Mouse (Mus musculus) heart, postnatal 36 days (tissue): ENCODE results near the gene 4921511M17Rik. TPM values are rescaled to one million over a fixed set of nuclear protein-coding genes. Genes with fewer than 3 reads are reported as not detected.
"Not testable (repeated sequence)": the region's sequence is repeated elsewhere in the genome, so short reads cannot be mapped to it uniquely, and the experiment has no call there.

ENCODE experiments used
- DNase-seq, 2 experiments: peaks; one replicate each; pipeline ENCODE4 v3.0.0; 2021 to 2022
- intact Hi-C: fragments of 180-260 bp; cut with DNase I; formaldehyde crosslinking; loops from one replicate; pipeline ENCODE4 v1.15.1; 2025
- total RNA-seq, 2 experiments: library from RNA; stranded (reverse); gene quantifications; 2 replicates each; pipeline ENCODE4 v1.2.3; 2021

4921511M17Rik gene
- total RNA-seq: not detected

DNA sequence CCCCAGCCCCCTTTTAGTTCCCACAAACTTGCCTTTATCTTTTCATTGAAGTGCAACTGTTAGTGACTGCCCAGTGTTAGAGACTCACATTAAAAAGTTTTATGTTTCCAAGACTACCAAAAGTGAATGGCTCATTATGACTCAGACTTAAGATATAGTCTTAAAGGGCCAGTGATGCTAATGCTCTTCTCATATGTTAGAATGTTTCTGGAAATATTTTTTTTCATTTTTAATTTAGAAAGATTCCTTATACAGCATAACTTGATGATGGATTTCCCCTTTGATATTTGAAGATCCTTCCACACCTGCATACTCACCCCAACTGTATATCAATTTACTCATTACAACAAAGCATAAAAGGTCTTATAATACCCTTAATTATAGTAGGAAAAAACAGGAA, at the start of gene 4921511M17Rik:
4921511M17Rik (minus strand) TSS at position 101 of the 400 bp plus-strand sequence.
- DNase-seq, intact Hi-C loops: not testable (repeated sequence)

DNA sequence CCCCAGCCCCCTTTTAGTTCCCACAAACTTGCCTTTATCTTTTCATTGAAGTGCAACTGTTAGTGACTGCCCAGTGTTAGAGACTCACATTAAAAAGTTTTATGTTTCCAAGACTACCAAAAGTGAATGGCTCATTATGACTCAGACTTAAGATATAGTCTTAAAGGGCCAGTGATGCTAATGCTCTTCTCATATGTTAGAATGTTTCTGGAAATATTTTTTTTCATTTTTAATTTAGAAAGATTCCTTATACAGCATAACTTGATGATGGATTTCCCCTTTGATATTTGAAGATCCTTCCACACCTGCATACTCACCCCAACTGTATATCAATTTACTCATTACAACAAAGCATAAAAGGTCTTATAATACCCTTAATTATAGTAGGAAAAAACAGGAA, 21.3 kb upstream of the 4921511M17Rik start, which contains the start of gene Gm10057:
Gm10057 (minus strand) TSS at position 101 of the 400 bp plus-strand sequence.
- DNase-seq, intact Hi-C loops: not testable (repeated sequence)

DNA sequence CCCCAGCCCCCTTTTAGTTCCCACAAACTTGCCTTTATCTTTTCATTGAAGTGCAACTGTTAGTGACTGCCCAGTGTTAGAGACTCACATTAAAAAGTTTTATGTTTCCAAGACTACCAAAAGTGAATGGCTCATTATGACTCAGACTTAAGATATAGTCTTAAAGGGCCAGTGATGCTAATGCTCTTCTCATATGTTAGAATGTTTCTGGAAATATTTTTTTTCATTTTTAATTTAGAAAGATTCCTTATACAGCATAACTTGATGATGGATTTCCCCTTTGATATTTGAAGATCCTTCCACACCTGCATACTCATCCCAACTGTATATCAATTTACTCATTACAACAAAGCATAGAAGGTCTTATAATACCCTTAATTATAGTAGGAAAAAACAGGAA, 21.1 kb downstream of the 4921511M17Rik start, which contains the start of gene Samt1:
Samt1 (minus strand) TSS at position 101 of the 400 bp plus-strand sequence.
- DNase-seq, intact Hi-C loops: not testable (repeated sequence)

DNA sequence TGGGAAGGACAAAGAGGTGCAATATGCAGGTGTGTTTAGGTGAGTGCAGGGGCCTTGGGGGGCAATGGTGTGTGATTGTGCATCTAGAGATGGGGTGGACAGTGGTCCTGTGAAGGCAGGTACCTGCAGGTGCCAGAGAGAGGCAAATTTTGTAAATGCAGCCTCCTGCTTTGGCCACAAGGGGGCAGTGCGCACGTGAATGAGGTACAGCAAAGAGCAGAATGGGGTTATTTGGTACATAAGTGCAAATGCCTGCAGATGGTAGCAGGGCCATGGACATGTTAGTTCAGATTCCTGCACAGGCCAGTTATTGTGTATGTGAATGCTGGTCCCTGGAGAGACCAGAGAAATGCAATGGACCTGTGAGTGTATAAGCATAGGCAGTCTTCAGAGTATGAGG, 56.7 kb downstream of the 4921511M17Rik start:
- intact Hi-C loops, DNase-seq: not testable (repeated sequence)

DNA sequence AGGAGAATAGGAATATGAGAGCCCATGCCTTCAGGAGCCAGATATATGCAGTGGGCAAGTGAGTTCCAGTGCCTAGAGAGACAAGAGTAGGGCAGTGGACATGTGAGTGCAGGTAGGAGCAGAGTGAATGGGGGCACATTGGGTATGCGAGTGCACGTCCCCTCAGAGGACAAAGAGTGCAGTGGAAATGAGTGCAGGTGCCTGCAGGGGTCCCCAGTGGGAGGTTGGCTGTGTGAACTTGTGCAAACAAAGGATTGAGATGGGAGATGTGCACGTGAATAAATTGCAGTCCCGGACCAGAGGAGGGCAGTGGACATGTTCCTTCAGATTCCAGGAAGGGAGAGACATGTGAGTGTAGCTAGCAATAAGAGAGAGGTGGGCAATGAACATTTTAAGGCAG, 57.2 kb downstream of the 4921511M17Rik start:
- DNase-seq, intact Hi-C loops: not testable (repeated sequence)

DNA sequence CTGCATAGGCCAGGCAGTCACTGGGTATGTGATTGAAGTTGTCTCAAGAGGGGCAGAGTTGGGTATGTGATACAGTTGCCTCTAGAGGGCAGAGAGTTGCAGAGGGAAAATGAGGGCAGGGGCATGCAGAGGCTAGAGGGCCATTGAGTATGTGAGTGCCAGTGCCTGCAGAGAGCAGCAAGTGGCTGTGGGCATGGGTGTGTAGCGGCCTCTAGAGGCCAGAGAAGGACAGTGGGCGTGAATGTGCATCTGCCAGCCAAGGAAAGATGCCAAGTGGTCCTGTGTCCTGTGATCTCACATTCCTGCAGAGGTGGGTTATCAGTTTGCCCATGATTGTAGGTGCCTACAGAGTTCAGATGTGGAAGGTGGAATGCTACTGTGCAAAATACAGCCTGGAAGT, 59.2 kb downstream of the 4921511M17Rik start:
- intact Hi-C loops: no loop called here
- no peak for DNase-seq

Other genes starting within 250 kb of the 4921511M17Rik start
- gene Spin2c, start 201.6 kb downstream of the 4921511M17Rik start, total RNA-seq: not detected
- not detected for gene Samt1, start 21.2 kb downstream of the 4921511M17Rik start, total RNA-seq
- gene Gm10057, start 21.2 kb upstream of the 4921511M17Rik start, total RNA-seq: not detected
- gene Gm15140, start 86.9 kb upstream of the 4921511M17Rik start, total RNA-seq: not detected